9 mouse cellular contexts compared by ENCODE assay signal in genomic region chr8:116872761-116873342, GRCm38 (mm10). TPM values are rescaled to one million over a fixed set of nuclear protein-coding genes. Genes with fewer than 3 reads are reported as not detected.
DNase-seq lines count a peak whose midpoint lies in the region; ATAC-seq and TF ChIP-seq lines count a peak whose summit lies in the region.
"Had no signal": no experiment of that assay in that cellular context is flagged by ENCODE, and none has a peak within 500 bp of the region (broad histone marks: within the 10 kb centered on the region; RNA-seq: fewer than 3 reads in every experiment).

No protein-coding gene starts in this region.

- peaks cover 3% of the 10 kb centered on the region for H3K4me1 ChIP-seq in testis, adult 2 months (ENCODE audit: control insufficient read depth, insufficient read depth, low read length)

- no peaks in the 10 kb centered on the region for H3K36me3 ChIP-seq in testis, adult 2 months (ENCODE audit: control insufficient read depth, insufficient read depth, low read length)

- no peaks in the 10 kb centered on the region for H3K27me3 ChIP-seq in testis, adult 2 months (ENCODE audit: control insufficient read depth, insufficient read depth, low read length)

- peak overlapping the region; percentile 87; the same call in 1 of the 2 replicates for H3K27ac ChIP-seq in testis, adult 2 months (ENCODE audit: control insufficient read depth, insufficient read depth, low read depth, low read length)

- TF ChIP-seq CTCF in testis, adult 2 months (IDR thresholded peaks at IDR 0.05; ENCODE audit: control insufficient read depth, insufficient read depth, insufficient replicate concordance, low read depth, low read length), result no peak

- no peak for DNase-seq in frontal cortex, postnatal 25 days (ENCODE audit: low spot score in 2 of 2)
- DNase-seq in testis, postnatal 14 days (ENCODE audit: low spot score), result no peak
- peak; percentile 35 for DNase-seq in kidney, postnatal 10 days
- DNase-seq in thymus, postnatal 4 days, result peak; percentile 40
- DNase-seq in spleen, postnatal 36 days (ENCODE audit: low spot score in 2 of 2), result no peak
- DNase-seq in gastrocnemius, postnatal 10 days, result no peak

- ATAC-seq in frontal cortex, adult (ENCODE audit: low TSS enrichment), result peak; percentile 73

- no peak overlapping the region for H3K4me3 ChIP-seq in testis, adult 2 months (ENCODE audit: control insufficient read depth, low read depth, low read length)
- H3K4me3 ChIP-seq: megakaryocyte, embryonic 14.5 days had no signal

- TF ChIP-seq POLR2A in testis, adult 2 months (IDR thresholded peaks at IDR 0.05; ENCODE audit: control insufficient read depth, low read depth, low read length), result no peak

RNA-seq across cellular contexts. Expression of gene Cmc2, which starts 48.4 kb away (rescaled TPM):
- 12.0 and 12.8 TPM in 2 replicates for polyA plus RNA-seq in testis, adult 2 months (2012; rRNA removed)
- total RNA-seq in gastrocnemius, postnatal 10 days (2021), result 10 to 100 TPM; 22.2 to 24.1 TPM

RNA-seq across cellular contexts. Expression of gene Cenpn, which starts 48.7 kb away (rescaled TPM):
- polyA plus RNA-seq in testis, adult 2 months (2012; rRNA removed), result 141 TPM in 2 replicates
- total RNA-seq in gastrocnemius, postnatal 10 days (2021), result 1 to 10 TPM; 3.1 to 5.2 TPM

Comparison
In these comparisons a context has a peak if more than half of its experiments do, and no peak if none do; other contexts are left out.
1. DNase-seq: peak in kidney, postnatal 10 days (single experiment) and thymus, postnatal 4 days (single experiment); none in frontal cortex, postnatal 25 days (0 of 2), testis, postnatal 14 days (single experiment), spleen, postnatal 36 days (0 of 2) and gastrocnemius, postnatal 10 days (single experiment).